Comparison of ENCODE assay signal across 9 mouse cellular contexts in genomic region chr2:146218161-146218691, GRCm38 (mm10). TPM values are rescaled to one million over a fixed set of nuclear protein-coding genes. Genes with fewer than 3 reads are reported as not detected.
DNase-seq lines count a peak whose midpoint lies in the region; ATAC-seq lines count a peak whose summit lies in the region.
"Had no signal": no experiment of that assay in that cellular context is flagged by ENCODE, and none has a peak within 500 bp of the region (broad histone marks: within the 10 kb centered on the region; RNA-seq: fewer than 3 reads in every experiment).

No protein-coding gene starts in this region.

- H3K27ac ChIP-seq in forebrain, embryonic 14.5 days (ENCODE audit: low read depth, low read length): peak overlapping the region; percentile 83
- no peak overlapping the region for H3K27ac ChIP-seq in limb, embryonic 11.5 days (replicated peaks; ENCODE audit: low read depth, low read length)
- no peak overlapping the region for H3K27ac ChIP-seq in stomach, embryonic 15.5 days

- H3K36me3 ChIP-seq in forebrain, embryonic 14.5 days (ENCODE audit: control insufficient read depth, insufficient read depth, low read length): no peaks in the 10 kb centered on the region
- H3K36me3 ChIP-seq in limb, embryonic 11.5 days (ENCODE audit: control insufficient read depth, insufficient read depth, low read length): no peaks in the 10 kb centered on the region
- H3K36me3 ChIP-seq in stomach, embryonic 15.5 days: no peaks in the 10 kb centered on the region

- DNase-seq in adrenal gland, postnatal 10 days: peak; percentile 26
- no peak for DNase-seq in adrenal gland, postnatal 4 days (ENCODE audit: low spot score in 2 of 2)
- DNase-seq in B cell, adult 2 months: peak; percentile 11 to 12
- DNase-seq in forebrain, embryonic 14.5 days (ENCODE audit: low spot score): peak; percentile 81
- peak; percentile 58 for DNase-seq in limb, embryonic 11.5 days (ENCODE audit: low spot score)
- no peak for DNase-seq in urinary bladder, postnatal 10 days (ENCODE audit: low spot score)
- DNase-seq in layer of hippocampus, adult 11-12 months (ENCODE audit: low spot score): no peak

- H3K4me2 ChIP-seq in forebrain, embryonic 14.5 days (ENCODE audit: low read length): peak overlapping the region; percentile 45
- H3K4me2 ChIP-seq in limb, embryonic 11.5 days (ENCODE audit: low read depth, severe bottlenecking): peak overlapping the region; percentile 42
- H3K4me2 ChIP-seq in stomach, embryonic 15.5 days: peak overlapping the region; percentile 44

- peak; percentile 25 for ATAC-seq in forebrain, embryonic 14.5 days
- peak; percentile 23; the same call in 1 of the 2 replicates for ATAC-seq in limb, embryonic 11.5 days (ENCODE audit: insufficient number of reproducible peaks, low FRiP score, low TSS enrichment, low read depth)
- no peak for ATAC-seq in stomach, embryonic 15.5 days (ENCODE audit: insufficient read depth, low FRiP score, low read depth)

- peak overlapping the region; percentile 21 for H3K4me3 ChIP-seq in forebrain, embryonic 14.5 days (ENCODE audit: low read depth, low read length)
- peak overlapping the region; percentile 21 for H3K4me3 ChIP-seq in limb, embryonic 11.5 days (ENCODE audit: low read depth, low read length)
- H3K4me3 ChIP-seq in stomach, embryonic 15.5 days (replicated peaks): peak overlapping the region; percentile 19
- H3K4me3 ChIP-seq: myocyte had no signal

- H3K4me1 ChIP-seq in forebrain, embryonic 14.5 days (ENCODE audit: control insufficient read depth, insufficient read depth, low read length): peaks cover 46% of the 10 kb centered on the region
- peaks cover 17% of the 10 kb centered on the region for H3K4me1 ChIP-seq in limb, embryonic 11.5 days (ENCODE audit: control insufficient read depth, insufficient read depth, low read length)
- peaks cover 25% of the 10 kb centered on the region for H3K4me1 ChIP-seq in stomach, embryonic 15.5 days

- WGBS in forebrain, embryonic 14.5 days: under 1% methylated on average over 40 of the region's 40 CpGs
- WGBS in limb, embryonic 11.5 days: 0% methylated on average over 40 of the region's 40 CpGs
- under 1% methylated on average over 40 of the region's 40 CpGs for WGBS in stomach, embryonic 15.5 days

- no peaks in the 10 kb centered on the region for H3K9me3 ChIP-seq in forebrain, embryonic 14.5 days (replicated peaks; ENCODE audit: control insufficient read depth, low read length)
- H3K9me3 ChIP-seq in limb, embryonic 11.5 days (ENCODE audit: control insufficient read depth, low read length): no peaks in the 10 kb centered on the region
- no peaks in the 10 kb centered on the region for H3K9me3 ChIP-seq in stomach, embryonic 15.5 days

- H3K27me3 ChIP-seq in forebrain, embryonic 14.5 days (replicated peaks; ENCODE audit: control insufficient read depth, insufficient read depth, low read length): peaks cover 4% of the 10 kb centered on the region; the same call in 1 of the 2 replicates
- peaks cover 69% of the 10 kb centered on the region for H3K27me3 ChIP-seq in limb, embryonic 11.5 days (ENCODE audit: control insufficient read depth, insufficient read depth, low read length)
- H3K27me3 ChIP-seq in stomach, embryonic 15.5 days (replicated peaks): peaks cover 69% of the 10 kb centered on the region

- peak overlapping the region; percentile 59 for H3K9ac ChIP-seq in forebrain, embryonic 14.5 days (ENCODE audit: low read length)
- no peak overlapping the region; the same call in 1 of the 2 replicates for H3K9ac ChIP-seq in limb, embryonic 11.5 days (ENCODE audit: low read length)
- H3K9ac ChIP-seq in stomach, embryonic 15.5 days: no peak overlapping the region

RNA-seq across cellular contexts. Expression of gene Insm1, which starts 3.5 kb away (rescaled TPM):
- 1 to 10 TPM; 5.7 to 6.1 TPM for total RNA-seq in adrenal gland, postnatal 10 days (2021)
- 10 to 100 TPM; 16.6 to 16.8 TPM for total RNA-seq in adrenal gland, postnatal 4 days (2021)
- polyA plus RNA-seq in forebrain, embryonic 14.5 days (2014; fragmentation: Nextera tagmentation; extraction: Ambion mirVana): 12.6 and 14.7 TPM in 2 replicates
- 0.06 and 0.09 TPM in 2 replicates for polyA plus RNA-seq in limb, embryonic 11.5 days (2014; fragmentation: Nextera tagmentation; extraction: Ambion mirVana)
- polyA plus RNA-seq in stomach, embryonic 15.5 days (2015; fragmentation: Nextera tagmentation; extraction: Ambion mirVana): 0.85 and 0.95 TPM in 2 replicates
- polyA plus RNA-seq: myocyte had no signal

Comparison
In these comparisons a context has a peak if more than half of its experiments do, and no peak if none do; other contexts are left out.
1. DNase-seq: peak in adrenal gland, postnatal 10 days (single experiment), B cell, adult 2 months (2 of 2), forebrain, embryonic 14.5 days (single experiment) and limb, embryonic 11.5 days (single experiment); none in adrenal gland, postnatal 4 days (0 of 2), urinary bladder, postnatal 10 days (single experiment) and layer of hippocampus, adult 11-12 months (single experiment).
2. Peak in every context shown above with its lines, with median percentiles within 50 percentile points of each other: H3K4me2 ChIP-seq and H3K4me3 ChIP-seq.